Mouse (Mus musculus) midbrain, embryonic 16.5 days (tissue): Measurements from ENCODE around the gene 3425401B19Rik. TPM values are rescaled to one million over a fixed set of nuclear protein-coding genes. Genes with fewer than 3 reads are reported as not detected.

Source experiments
- ATAC-seq: fragments of 200-750 bp; cut with Nextera tagmentation; 2 replicates; pipeline ENCODE4 v1.8.0; 2017; ENCODE audit warnings: moderate TSS enrichment
- H3K27ac ChIP-seq: fragments of 300-500 bp; sonication (generic); 2 replicates; pipeline ENCODE4 v1.5.1; 2014; ENCODE audit warnings: mild to moderate bottlenecking, low read length, mixed read lengths
- H3K27me3 ChIP-seq: fragments of 300-500 bp; sonication (generic); 2 replicates; pipeline ENCODE4 v1.6.1; 2014; ENCODE audit warnings: low read depth, low read length, mixed read lengths; ENCODE audit not compliant: control insufficient read depth, insufficient read depth
- H3K36me3 ChIP-seq: fragments of 300-500 bp; sonication (generic); 2 replicates; pipeline ENCODE4 v1.6.1; 2014; ENCODE audit warnings: mild to moderate bottlenecking, low read length, moderate library complexity, mixed read lengths; ENCODE audit not compliant: control insufficient read depth, insufficient read depth
- H3K4me1 ChIP-seq: fragments of 300-500 bp; sonication (generic); 2 replicates; pipeline ENCODE4 v1.6.1; 2014; ENCODE audit warnings: mild to moderate bottlenecking, low read length, mixed read lengths; ENCODE audit not compliant: control insufficient read depth, insufficient read depth
- H3K4me2 ChIP-seq: fragments of 300-500 bp; sonication (generic); 2 replicates; pipeline ENCODE4 v1.6.1; 2014; ENCODE audit warnings: mild to moderate bottlenecking, low read length, mixed read lengths
- H3K4me3 ChIP-seq: fragments of 300-500 bp; sonication (generic); 2 replicates; pipeline ENCODE4 v1.5.1; 2014; ENCODE audit warnings: low read depth, mild to moderate bottlenecking, low read length, moderate library complexity, mixed read lengths
- H3K9ac ChIP-seq: fragments of 300-500 bp; sonication (generic); 2 replicates; pipeline ENCODE4 v1.6.1; 2014; ENCODE audit warnings: low read depth, low read length, mixed read lengths
- H3K9me3 ChIP-seq: fragments of 300-500 bp; sonication (generic); replicated peaks from 2 replicates; pipeline ENCODE4 v1.6.1; 2014; ENCODE audit warnings: mild to moderate bottlenecking, low read length, mixed read lengths; ENCODE audit not compliant: control insufficient read depth, poor library complexity, severe bottlenecking
- WGBS: fragments of 180-500 bp; shearing (Covaris S2); extraction: QIAGEN DNeasy Blood & Tissue Kit; methylation state at CpG from one replicate; pipeline ENCODE4 v1.1.7; 2014; 5-methylcytosine and 5-hydroxymethylcytosine counted together
- polyA plus RNA-seq: library from polyadenylated mRNA; unstranded; fragments of >200 nt; fragmentation: Nextera tagmentation; extraction: Ambion mirVana; gene quantifications from 2 replicates; pipeline ENCODE4 v1.2.1, GENCODE M21; 2015

3425401B19Rik gene
- polyA plus RNA-seq, 1 experiment from 2014 or later = not detected

DNA sequence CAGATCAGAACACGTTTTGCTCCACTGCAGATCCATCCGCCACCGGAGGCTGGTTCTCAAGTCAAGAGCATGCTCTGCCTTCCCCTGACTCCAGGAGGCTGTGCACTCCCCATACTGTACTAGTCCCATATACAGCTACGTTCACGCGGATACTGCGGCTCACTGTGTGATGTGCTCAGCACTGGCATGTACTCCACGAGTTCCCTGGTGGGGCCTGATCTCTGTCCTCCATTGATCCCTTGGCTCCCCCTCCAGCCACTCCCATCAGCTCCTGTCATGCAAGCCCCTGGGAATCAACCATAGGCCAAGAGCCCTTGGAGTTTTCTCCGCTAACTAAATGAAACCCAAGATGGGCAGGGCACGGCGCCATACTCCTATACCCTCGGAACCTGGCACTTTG lies 2.6 kb downstream of the 3425401B19Rik start:
- H3K9me3 ChIP-seq = no peaks in the 10 kb centered on the region
- H3K4me1 ChIP-seq = peaks cover 11% of the 10 kb centered on the region; the same call in 1 of the 2 replicates
- no peak overlapping the region for H3K4me3 ChIP-seq
- H3K4me2 ChIP-seq = no peak overlapping the region
- no peak overlapping the region for H3K9ac ChIP-seq
- H3K27ac ChIP-seq = no peak overlapping the region
- no peak for ATAC-seq
- no peaks in the 10 kb centered on the region for H3K27me3 ChIP-seq
- no peaks in the 10 kb centered on the region for H3K36me3 ChIP-seq
- 94% methylated on average over 12 of the region's 12 CpGs for WGBS

DNA sequence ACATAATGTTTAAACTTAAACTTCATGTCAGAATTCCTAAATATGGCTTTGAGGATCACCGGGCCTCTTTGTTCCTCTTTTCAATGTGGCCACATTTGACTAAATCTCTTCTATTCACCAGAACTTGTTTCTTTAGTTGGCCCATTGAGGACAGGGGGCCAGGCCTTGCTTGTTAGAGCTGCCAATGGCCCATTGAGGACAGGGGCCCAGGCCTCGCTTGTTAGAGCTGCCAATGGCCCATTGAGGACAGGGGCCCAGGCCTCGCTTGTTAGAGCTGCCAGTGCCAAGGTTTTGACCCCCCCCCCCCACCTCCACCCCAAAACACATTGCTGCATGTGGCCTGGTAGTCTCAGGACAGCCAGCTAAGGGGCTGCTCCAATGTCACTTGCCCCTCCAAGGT lies 3.5 kb downstream of the 3425401B19Rik start:
- Histone ChIP-seq H3K4me2 (no peak overlapping the region), H3K4me1 (peaks cover 11% of the 10 kb centered on the region; the same call in 1 of the 2 replicates), H3K9me3 (no peaks in the 10 kb centered on the region), H3K27ac (no peak overlapping the region), H3K4me3 (no peak overlapping the region), H3K27me3 (no peaks in the 10 kb centered on the region), H3K9ac (no peak overlapping the region), H3K36me3 (no peaks in the 10 kb centered on the region)
- ATAC-seq = no peak
- WGBS = 49% methylated on average over 3 of the region's 3 CpGs

DNA sequence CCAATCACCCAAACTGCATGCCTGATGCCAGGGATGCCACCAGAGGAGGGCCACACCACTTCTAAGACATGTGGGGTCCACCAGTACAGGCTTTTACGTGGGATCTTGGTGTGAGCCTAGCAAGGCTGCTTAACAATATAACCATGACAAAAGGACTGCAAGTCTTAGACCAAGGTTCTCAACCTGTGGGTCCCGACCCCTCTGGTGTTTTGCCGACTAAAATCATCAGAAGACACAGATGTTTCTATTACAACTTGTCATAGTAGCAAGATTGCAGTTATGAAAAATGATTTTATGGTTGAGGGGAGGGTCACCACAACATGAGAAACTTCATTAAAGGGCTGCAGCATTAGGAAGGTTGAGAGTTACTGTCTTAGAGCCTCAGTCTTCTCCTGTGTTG lies 6.5 kb downstream of the 3425401B19Rik start:
- H3K27me3 ChIP-seq = no peaks in the 10 kb centered on the region
- H3K4me3 ChIP-seq = no peak overlapping the region
- H3K9me3 ChIP-seq = no peaks in the 10 kb centered on the region
- H3K36me3 ChIP-seq = no peaks in the 10 kb centered on the region
- H3K27ac ChIP-seq = no peak overlapping the region
- H3K4me1 ChIP-seq = peaks cover 5% of the 10 kb centered on the region; the same call in 1 of the 2 replicates
- H3K9ac ChIP-seq = no peak overlapping the region
- ATAC-seq = no peak
- no peak overlapping the region for H3K4me2 ChIP-seq
- WGBS = 66% methylated on average over 3 of the region's 3 CpGs

DNA sequence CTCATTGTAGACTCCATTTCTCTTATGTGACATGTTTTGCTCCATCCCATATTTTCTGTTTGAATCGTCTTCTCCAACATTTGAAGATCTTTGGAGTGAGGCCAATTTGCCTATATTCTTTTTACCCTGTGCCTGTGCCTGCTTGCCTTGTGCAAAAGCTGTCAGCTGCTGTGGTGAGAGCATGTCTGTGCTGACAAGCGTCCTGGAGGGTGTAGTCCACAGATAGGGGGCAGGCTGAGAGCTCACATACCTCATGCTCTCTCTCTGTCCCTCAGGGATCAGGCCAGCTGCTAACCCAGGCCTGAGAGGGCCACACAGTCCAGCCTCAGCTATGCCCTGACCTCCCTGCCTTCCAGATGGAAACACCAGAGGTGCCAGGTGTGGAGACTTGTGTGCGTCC lies 11.9 kb downstream of the 3425401B19Rik start:
- WGBS = 57% methylated on average over 3 of the region's 3 CpGs
- ATAC-seq = no peak
- no peak overlapping the region for H3K27ac ChIP-seq

DNA sequence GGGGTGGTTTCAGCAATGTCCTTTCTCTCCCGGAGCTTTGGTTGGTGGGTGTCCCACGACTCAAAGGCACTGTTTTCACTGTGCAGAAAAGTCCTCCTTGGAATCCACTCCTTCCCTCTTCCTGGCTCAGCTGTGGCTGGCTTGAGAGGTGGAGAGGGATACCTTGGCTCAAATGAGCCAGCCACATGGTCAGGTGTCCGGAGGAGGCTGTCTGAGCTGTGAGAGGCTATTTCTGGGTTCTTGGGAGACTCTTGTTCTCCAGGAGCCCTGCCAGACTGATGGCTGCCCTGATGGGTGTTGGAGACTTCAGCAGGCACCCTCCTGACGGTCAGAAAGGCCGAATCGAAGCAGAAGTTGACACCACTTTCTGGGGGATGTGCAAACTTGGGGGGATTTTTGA lies 22.0 kb downstream of the 3425401B19Rik start:
- Histone ChIP-seq H3K27me3 (no peaks in the 10 kb centered on the region), H3K27ac (no peak overlapping the region), H3K36me3 (no peaks in the 10 kb centered on the region), H3K9me3 (no peaks in the 10 kb centered on the region), H3K4me1 (no peaks in the 10 kb centered on the region), H3K4me3 (no peak overlapping the region), H3K9ac (no peak overlapping the region), H3K4me2 (no peak overlapping the region)
- no peak for ATAC-seq
- 88% methylated on average over 6 of the region's 6 CpGs for WGBS

More for the DNA sequence above, 11.9 kb downstream of the 3425401B19Rik start:
- Histone ChIP-seq H3K9ac (no peak overlapping the region), H3K4me2 (no peak overlapping the region), H3K27me3 (no peaks in the 10 kb centered on the region), H3K9me3 (no peaks in the 10 kb centered on the region), H3K4me3 (no peak overlapping the region), H3K36me3 (no peaks in the 10 kb centered on the region), H3K4me1 (no peaks in the 10 kb centered on the region)

DNA sequence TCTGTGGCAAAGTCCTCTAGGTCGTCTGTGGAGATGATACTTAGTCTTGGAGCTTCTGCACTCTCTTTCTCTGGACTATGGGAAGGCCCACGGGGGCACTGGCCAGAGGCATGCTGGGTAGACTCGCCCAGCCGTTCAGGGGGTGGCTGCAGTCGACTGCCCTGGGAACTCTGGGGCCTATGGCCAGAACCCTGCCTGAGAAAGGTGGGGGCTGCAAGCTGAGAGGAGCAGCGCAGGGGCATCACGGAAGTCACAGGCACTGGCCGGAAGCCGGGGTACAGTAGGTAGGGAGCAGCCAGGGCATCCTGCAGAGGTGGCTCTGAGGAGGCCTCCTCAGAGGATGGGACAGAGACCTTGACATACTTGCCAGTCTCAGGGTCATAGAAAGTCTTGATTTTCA lies 25.3 kb downstream of the 3425401B19Rik start:
- no peak overlapping the region for H3K4me3 ChIP-seq
- no peaks in the 10 kb centered on the region for H3K4me1 ChIP-seq
- no peak overlapping the region for H3K4me2 ChIP-seq
- H3K27me3 ChIP-seq = no peaks in the 10 kb centered on the region
- ATAC-seq = no peak
- H3K9ac ChIP-seq = no peak overlapping the region
- no peaks in the 10 kb centered on the region for H3K36me3 ChIP-seq
- no peaks in the 10 kb centered on the region for H3K9me3 ChIP-seq
- no peak overlapping the region for H3K27ac ChIP-seq
- 79% methylated on average over 9 of the region's 9 CpGs for WGBS

DNA sequence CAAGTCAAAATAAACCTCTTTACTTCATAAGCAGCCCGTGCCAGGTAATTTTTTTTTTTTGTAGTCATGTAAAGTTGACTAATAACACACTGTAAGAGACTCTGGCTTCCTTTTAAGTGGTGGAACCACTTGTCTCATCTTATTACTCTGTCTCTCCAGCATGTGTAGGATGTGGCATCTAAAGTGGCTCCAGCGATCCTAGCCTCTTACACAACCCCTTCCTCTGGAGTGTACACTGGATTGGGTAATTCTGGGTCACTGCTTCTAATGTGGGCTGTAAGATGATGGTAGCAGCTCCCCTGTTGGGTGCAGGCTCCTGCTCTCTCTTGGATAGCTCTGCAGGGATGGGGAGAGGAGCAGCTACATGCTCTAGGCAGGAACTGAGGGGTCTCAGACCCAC lies 46.6 kb downstream of the 3425401B19Rik start:
- no peak overlapping the region for H3K9ac ChIP-seq
- no peaks in the 10 kb centered on the region for H3K36me3 ChIP-seq
- H3K27ac ChIP-seq = no peak overlapping the region
- no peaks in the 10 kb centered on the region for H3K4me1 ChIP-seq
- H3K4me2 ChIP-seq = no peak overlapping the region
- H3K27me3 ChIP-seq = no peaks in the 10 kb centered on the region
- no peak for ATAC-seq
- H3K9me3 ChIP-seq = no peaks in the 10 kb centered on the region
- WGBS = 91% methylated on average over 2 of the region's 2 CpGs
- no peak overlapping the region for H3K4me3 ChIP-seq

DNA sequence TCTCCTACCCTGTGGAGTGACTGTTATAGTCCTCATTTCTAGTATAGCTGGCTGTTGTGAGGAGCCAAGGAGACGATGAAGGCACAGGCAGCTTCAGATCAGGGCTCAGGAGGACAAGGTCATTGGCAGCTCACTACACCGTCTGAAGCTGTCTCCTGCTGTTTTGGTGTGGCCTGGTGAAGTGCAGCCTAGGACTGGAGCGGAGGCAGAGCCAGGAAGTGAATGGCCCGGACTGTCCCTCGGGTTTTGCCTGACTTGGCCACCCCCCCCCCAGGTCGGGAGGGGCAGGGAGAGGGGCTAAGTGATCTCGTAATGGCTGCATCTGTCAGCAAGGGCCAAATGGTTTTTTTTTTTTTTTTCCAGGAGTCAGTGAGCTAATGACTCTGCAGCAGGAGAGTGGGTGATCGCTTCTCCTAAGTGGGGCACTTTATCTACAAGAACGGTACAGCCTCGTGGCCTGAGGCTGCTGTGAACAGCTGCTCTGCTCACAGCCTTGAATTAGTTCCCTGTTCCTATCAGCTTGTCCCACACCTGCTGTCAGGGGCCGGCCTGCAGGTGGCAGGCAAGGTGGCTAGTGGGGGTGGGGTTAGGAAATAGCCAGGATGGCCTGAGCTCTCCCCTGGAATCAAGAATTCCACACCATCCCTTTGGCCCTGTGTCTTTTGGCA lies 50.9 kb downstream of the 3425401B19Rik start:
- no peak overlapping the region for H3K4me3 ChIP-seq
- H3K36me3 ChIP-seq = no peaks in the 10 kb centered on the region
- H3K9ac ChIP-seq = no peak overlapping the region
- 35% methylated on average over 11 of the region's 11 CpGs for WGBS
- no peak overlapping the region for H3K4me2 ChIP-seq
- H3K4me1 ChIP-seq = no peaks in the 10 kb centered on the region
- H3K9me3 ChIP-seq = no peaks in the 10 kb centered on the region
- ATAC-seq = no peak
- no peak overlapping the region for H3K27ac ChIP-seq
- H3K27me3 ChIP-seq = no peaks in the 10 kb centered on the region

DNA sequence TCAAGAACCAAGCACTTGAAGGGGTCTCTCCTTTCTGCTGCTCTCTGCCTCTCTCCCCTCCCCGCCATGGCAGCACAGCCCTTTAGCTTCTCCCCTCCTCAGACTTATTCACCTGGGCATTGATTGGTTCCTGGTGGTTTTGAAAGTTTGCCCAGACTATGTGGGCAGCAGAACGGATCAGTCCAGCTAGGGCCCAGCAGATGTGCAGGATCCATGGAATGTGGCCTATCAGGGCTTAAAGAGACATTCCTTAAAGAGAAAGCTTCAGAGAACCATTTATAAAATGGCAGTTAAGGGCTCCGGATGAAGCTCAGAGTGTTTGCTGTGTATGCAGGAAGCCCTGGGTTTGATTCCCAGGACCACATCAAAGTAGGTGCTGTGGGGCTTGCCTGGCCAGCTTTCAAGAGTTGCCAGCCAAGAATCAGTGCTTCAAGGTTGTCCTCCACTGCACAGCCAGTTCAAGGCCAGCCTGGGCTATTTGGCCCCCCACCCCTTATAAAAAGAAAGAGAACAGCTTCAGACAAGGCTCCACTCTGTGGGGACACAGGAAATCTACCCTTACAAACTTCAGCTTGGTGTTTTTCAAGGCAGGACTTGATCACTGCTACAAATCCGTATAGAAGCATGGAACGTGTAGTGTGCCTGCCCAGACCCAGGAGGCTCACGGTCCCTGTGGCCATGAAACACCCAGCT lies 52.0 kb downstream of the 3425401B19Rik start:
- H3K4me2 ChIP-seq = no peak overlapping the region
- WGBS = 86% methylated on average over 6 of the region's 6 CpGs
- H3K4me1 ChIP-seq = no peaks in the 10 kb centered on the region
- no peak overlapping the region for H3K4me3 ChIP-seq
- H3K27me3 ChIP-seq = no peaks in the 10 kb centered on the region
- no peaks in the 10 kb centered on the region for H3K36me3 ChIP-seq
- H3K9me3 ChIP-seq = no peaks in the 10 kb centered on the region
- no peak for ATAC-seq
- H3K9ac ChIP-seq = no peak overlapping the region
- H3K27ac ChIP-seq = no peak overlapping the region
